Mouse (Mus musculus): ENCODE results near the gene Adam33. TPM values are rescaled to one million over a fixed set of nuclear protein-coding genes. Genes with fewer than 3 reads are reported as not detected.

The Adam33 gene
- polyA plus RNA-seq, 1 experiment from 2014 or later: 7.5 TPM

DNA sequence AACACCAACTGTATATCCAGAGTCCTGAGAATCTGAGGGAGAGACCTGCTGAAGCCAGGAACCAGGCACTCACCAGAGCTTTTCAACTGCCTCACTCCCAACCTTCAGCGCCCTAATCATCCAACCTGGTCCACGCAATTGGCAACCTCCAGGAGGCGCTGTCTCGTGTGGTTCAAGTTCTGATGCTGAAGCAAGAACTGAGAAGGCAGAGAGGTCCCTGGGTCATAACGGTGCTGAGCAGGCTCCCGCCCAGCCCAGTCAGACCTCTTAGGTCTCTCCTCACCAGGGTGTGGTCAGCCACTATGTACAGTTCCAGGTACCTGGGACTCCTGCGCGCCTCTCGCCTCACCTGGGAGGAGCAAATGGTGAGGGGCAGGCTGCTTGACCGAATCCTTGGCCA, 8.0 kb downstream of the Adam33 start:
- no peak overlapping the region for H3K4me3 ChIP-seq
- H3K9ac ChIP-seq: no peak overlapping the region
- H3K9me3 ChIP-seq: no peaks in the 10 kb centered on the region
- H3K36me3 ChIP-seq: no peaks in the 10 kb centered on the region
- peaks cover 49% of the 10 kb centered on the region for H3K4me1 ChIP-seq
- no peak overlapping the region for H3K27ac ChIP-seq
- peak overlapping the region; percentile 50 for H3K4me2 ChIP-seq (replicated peaks)
- WGBS: 2% methylated on average over 10 of the region's 10 CpGs
- peaks cover 70% of the 10 kb centered on the region for H3K27me3 ChIP-seq
- ATAC-seq (ENCODE audit: insufficient number of reproducible peaks, insufficient read depth, low FRiP score, low TSS enrichment): no peak

DNA sequence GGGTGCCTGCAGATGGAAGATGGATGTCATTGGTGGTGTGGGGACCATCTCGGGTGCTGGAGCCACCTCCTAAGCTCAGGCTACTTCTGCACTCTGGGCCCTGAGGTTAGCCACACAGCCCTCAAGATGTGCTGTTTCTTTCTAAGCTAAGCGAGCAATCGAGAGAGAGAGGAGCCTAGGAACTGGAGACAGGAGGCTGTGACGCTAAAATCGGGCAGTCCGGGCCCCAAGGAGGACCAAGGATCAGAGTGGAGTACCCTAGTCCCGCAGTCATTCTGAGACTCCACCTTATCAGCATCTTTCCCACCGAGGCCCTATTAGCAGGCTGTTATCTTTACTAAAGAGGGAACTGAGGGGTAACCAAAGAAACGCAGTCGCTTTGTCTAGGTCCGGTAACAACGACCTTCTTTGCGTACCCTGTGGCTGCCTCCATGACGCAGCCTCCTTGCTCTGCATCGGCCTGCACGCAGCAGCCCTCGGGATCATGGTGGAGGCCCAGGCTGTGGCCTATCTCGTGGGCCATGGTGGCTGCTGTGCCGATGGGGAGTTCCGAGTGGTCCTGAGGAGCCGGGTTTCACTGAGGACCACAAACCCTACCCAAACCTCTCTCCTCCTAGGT, 8.9 kb downstream of the Adam33 start:
- 0 out of 2 replicates have a peak overlapping the region, but pooled peaks have one; percentile 40 for H3K9ac ChIP-seq
- peaks cover 72% of the 10 kb centered on the region for H3K27me3 ChIP-seq

DNA sequence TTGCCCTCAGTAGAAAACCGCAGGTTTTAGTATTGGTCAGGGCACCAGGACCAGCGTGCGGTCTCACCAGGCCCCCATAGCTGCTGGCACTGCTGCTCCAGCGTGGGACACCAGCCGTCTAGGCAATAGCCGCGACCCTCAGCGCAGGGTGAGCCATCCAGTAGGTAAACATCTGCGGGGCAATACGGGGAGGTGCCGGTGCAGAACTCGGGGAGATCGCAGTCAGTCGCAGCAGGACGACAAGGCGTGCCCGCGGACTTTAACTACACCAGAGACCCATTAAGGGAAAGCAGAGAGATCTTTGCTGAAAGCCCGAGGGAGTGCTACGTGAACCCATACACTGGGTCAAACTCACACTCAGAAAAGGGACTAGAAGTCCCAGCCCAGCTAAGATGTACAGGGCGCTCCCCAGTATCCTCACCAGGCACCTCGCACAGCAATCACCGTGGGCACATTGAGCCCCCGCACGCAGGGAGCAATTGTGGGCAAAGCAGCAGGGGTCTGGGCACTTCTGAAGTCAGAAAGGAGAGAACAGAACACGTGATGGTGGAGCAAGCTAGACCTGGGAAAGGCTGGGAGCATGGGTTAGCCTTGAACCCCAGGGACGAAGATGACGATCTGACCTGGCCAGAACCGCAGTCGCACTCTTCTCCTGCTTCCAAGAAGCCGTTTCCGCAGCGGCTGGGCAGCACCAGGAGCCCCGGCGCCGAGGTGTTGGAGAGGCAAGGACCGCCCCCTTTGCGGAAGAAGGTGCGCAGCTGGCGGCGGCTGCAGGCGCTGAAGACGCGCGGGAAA, 9.6 kb downstream of the Adam33 start:
- H3K4me3 ChIP-seq: peak overlapping the region; percentile 34
- no peaks in the 10 kb centered on the region for H3K36me3 ChIP-seq
- 2% methylated on average over 45 of the region's 45 CpGs for WGBS
- H3K27ac ChIP-seq: no peak overlapping the region
- H3K4me1 ChIP-seq: peaks cover 33% of the 10 kb centered on the region
- peaks cover 72% of the 10 kb centered on the region for H3K27me3 ChIP-seq
- ATAC-seq (ENCODE audit: insufficient number of reproducible peaks, insufficient read depth, low FRiP score, low TSS enrichment): no peak
- H3K9ac ChIP-seq: peak overlapping the region; percentile 40; the same call in 1 of the 2 replicates
- no peaks in the 10 kb centered on the region for H3K9me3 ChIP-seq
- H3K4me2 ChIP-seq (replicated peaks): peak overlapping the region; percentile 50

More for the DNA sequence above, 8.9 kb downstream of the Adam33 start:
- 3% methylated on average over 21 of the region's 21 CpGs for WGBS
- Histone ChIP-seq H3K27ac (no peak overlapping the region), H3K36me3 (no peaks in the 10 kb centered on the region), H3K4me2 (replicated peaks) (peak overlapping the region; percentile 50), H3K4me1 (peaks cover 40% of the 10 kb centered on the region), H3K4me3 (peak overlapping the region; percentile 34), H3K9me3 (no peaks in the 10 kb centered on the region)
- no peak for ATAC-seq (ENCODE audit: insufficient number of reproducible peaks, insufficient read depth, low FRiP score, low TSS enrichment)

DNA sequence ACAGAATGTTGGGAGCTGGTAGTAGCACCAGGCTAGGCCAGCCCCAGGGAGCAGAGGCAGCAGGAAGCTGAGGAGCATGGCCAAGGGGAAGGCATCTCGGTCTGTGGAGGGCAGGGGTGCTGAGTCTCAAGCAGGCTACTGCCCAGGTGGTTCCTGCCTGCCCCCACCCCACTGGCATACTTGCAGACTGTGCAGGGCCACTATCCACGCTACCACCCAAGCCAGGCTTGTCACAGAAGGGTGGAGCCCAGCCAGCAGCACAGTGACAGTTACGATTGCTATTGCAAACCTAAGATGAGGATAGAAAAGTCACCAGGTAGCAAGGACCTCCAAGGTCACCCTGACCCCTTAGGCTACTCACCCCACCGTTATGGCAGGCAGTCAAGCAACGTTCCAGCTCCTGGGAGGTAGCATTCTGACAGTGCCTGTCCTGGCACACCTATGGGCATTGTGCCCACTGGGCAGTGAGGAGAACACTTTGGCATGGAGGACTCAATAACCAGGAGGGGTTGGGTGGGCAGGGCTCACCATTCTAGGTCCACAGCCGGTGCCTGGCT, 10.7 kb downstream of the Adam33 start:
- ATAC-seq (ENCODE audit: insufficient number of reproducible peaks, insufficient read depth, low FRiP score, low TSS enrichment): no peak
- no peak overlapping the region for H3K4me2 ChIP-seq (replicated peaks)
- H3K27ac ChIP-seq: no peak overlapping the region
- H3K4me1 ChIP-seq: peaks cover 31% of the 10 kb centered on the region
- H3K9ac ChIP-seq: no peak overlapping the region
- peaks cover 72% of the 10 kb centered on the region for H3K27me3 ChIP-seq
- no peaks in the 10 kb centered on the region for H3K9me3 ChIP-seq
- H3K36me3 ChIP-seq: no peaks in the 10 kb centered on the region
- no peak overlapping the region for H3K4me3 ChIP-seq
- 67% methylated on average over 6 of the region's 6 CpGs for WGBS

DNA sequence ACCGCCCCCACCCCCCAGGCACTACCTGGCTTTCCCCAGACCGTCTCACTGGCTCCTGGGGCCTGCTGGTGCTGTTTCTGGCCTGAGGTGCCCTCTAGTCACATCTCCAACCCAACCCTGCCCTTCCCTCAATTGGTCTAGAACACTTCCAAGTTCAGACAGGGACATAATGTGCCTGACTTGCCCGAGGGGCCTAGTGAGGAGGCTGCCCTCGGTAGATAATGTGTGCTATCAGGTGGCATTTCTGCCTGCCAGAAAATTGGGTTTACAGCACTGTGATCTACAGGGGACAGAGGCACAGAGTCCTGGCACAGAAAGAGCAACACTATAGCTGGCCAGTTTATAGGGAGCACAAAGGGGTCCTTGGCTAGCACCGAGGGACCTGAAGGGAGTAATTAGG, 11.6 kb downstream of the Adam33 start:
- Histone ChIP-seq H3K27me3 (peaks cover 66% of the 10 kb centered on the region), H3K36me3 (no peaks in the 10 kb centered on the region), H3K27ac (no peak overlapping the region), H3K4me1 (peaks cover 31% of the 10 kb centered on the region), H3K4me3 (no peak overlapping the region), H3K9ac (no peak overlapping the region), H3K4me2 (replicated peaks) (no peak overlapping the region), H3K9me3 (no peaks in the 10 kb centered on the region)
- no peak for ATAC-seq (ENCODE audit: insufficient number of reproducible peaks, insufficient read depth, low FRiP score, low TSS enrichment)
- 59% methylated on average over 5 of the region's 5 CpGs for WGBS

DNA sequence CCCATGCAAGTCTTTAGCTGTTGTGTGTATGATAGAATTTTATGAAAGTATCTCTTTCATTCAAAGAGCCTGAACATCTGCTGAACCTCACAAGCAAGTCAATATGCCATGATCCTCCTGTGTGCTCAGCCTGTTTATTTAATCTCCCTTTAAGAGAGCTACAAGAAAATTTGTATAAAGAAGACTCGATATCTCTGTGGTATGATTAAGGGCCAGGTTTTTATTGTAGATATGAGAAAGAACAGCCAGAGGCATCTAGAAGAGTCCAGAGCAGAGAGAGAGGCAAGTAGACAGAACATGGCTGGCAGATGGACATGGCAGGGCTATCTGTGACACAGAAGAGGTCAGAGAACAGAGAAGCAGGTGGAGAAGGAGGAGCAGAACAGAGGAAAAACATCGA, 17.6 kb downstream of the Adam33 start:
- no peak overlapping the region for H3K4me2 ChIP-seq (replicated peaks)

DNA sequence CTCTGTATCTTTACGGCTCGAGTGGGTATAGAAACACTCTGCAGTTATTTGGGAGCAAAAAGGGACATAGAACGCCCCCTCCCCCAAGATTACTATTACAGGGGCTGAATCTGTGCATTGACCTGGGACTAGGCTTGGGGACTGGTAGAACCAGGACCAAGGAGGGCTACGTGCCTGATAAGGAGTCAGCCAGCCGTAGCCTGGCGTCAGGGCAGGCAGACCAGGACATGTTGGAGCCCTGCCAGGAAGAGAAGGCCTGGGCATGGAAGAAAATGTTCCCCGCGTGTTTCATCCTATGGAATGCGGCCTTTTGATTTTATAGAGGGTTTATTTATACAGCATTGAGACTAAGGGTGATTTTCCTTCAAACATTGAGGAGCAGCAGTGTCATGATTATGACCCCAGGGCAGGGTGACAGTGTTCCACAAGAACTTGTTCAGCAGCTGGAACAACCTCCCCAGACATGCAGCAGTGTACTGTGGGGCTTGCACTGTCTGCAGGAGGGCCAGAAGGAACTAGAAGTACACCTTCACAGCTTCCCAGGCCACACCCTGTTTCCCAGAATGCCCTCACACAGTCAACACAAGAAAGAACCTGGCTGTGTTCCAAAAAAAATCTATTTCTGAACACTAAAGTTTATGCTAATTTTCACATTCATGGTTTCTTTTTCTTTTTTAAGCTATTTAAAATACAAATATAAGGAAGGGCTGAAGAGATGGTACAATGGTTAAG, 18.5 kb downstream of the Adam33 start:
- 69% methylated on average over 9 of the region's 9 CpGs for WGBS
- Histone ChIP-seq H3K36me3 (no peaks in the 10 kb centered on the region), H3K4me3 (no peak overlapping the region), H3K27ac (no peak overlapping the region), H3K27me3 (peaks cover 33% of the 10 kb centered on the region), H3K9me3 (no peaks in the 10 kb centered on the region), H3K4me1 (peaks cover 12% of the 10 kb centered on the region; the same call in 1 of the 2 replicates), H3K9ac (no peak overlapping the region), H3K4me2 (replicated peaks) (no peak overlapping the region)
- no peak; the same call in 1 of the 2 replicates for ATAC-seq (ENCODE audit: insufficient number of reproducible peaks, insufficient read depth, low FRiP score, low TSS enrichment)

More for the DNA sequence above, 17.6 kb downstream of the Adam33 start:
- Histone ChIP-seq H3K27ac (no peak overlapping the region), H3K4me1 (peaks cover 12% of the 10 kb centered on the region; the same call in 1 of the 2 replicates), H3K9ac (no peak overlapping the region), H3K27me3 (peaks cover 30% of the 10 kb centered on the region), H3K36me3 (no peaks in the 10 kb centered on the region), H3K4me3 (no peak overlapping the region), H3K9me3 (no peaks in the 10 kb centered on the region)
- 71% methylated on average over 2 of the region's 2 CpGs for WGBS
- ATAC-seq (ENCODE audit: insufficient number of reproducible peaks, insufficient read depth, low FRiP score, low TSS enrichment): no peak

DNA sequence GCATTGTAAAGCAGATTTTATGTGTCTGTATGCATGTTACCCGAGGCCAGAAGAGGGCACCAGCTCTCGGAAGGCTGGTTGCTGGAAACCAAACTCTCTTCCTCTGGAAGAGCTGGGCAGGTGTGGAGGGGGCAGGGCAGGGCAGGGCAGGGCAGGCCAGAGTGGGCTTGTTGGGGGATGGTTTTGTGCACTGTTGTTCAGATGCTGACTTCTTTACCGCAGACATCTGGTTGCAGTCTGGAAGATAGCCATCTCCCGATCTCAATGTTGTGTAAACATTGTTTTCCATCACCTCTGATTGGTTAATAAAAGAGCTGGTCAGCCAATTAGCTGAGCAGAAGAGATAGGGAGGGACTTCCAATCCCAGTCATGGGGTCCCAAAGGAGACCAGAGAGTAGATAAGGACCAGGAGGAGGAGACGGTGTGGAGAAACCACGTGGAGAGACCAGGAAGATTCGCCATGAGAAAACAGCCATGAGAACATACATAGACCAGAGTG, 19.2 kb downstream of the Adam33 start:
- no peak overlapping the region for H3K4me3 ChIP-seq
- no peak for ATAC-seq (ENCODE audit: insufficient number of reproducible peaks, insufficient read depth, low FRiP score, low TSS enrichment)
- peak overlapping the region; percentile 21 for H3K4me2 ChIP-seq (replicated peaks)
- no peaks in the 10 kb centered on the region for H3K9me3 ChIP-seq
- H3K4me1 ChIP-seq: peaks cover 12% of the 10 kb centered on the region; the same call in 1 of the 2 replicates
- no peaks in the 10 kb centered on the region for H3K36me3 ChIP-seq
- no peak overlapping the region for H3K27ac ChIP-seq
- WGBS: 7% methylated on average over 7 of the region's 7 CpGs
- H3K9ac ChIP-seq: no peak overlapping the region
- H3K27me3 ChIP-seq: peaks cover 40% of the 10 kb centered on the region

DNA sequence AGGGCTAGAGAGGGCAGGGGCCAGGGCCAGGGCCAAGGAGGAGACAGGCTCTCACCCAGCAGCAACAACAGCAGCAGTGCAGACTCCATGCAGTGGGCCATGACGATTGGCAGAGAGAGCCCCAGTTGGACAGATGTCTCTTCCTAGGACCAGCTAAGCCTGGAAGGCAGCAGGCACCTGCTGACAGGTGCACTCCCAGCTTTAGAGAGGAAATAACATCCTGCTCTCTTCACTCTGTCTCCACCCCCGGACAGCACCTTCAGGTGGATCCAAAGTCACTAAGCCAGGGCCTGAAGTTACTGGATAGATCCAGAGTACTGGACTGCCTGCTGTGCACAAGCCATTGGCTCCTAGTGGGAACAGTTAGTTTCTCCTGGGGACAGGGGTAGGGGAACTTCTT, 20.6 kb downstream of the Adam33 start, which contains the start of gene Gfra4:
Gfra4 (minus strand) TSS at position 101 of the 400 bp plus-strand sequence.
- Histone ChIP-seq H3K4me2 (replicated peaks) (peak within 1 kb of the TSS; percentile 86; the same call in 1 of the 2 replicates), H3K27me3 (peaks cover 44% of the 10 kb centered on the region), H3K36me3 (no peaks in the 10 kb centered on the region), H3K4me3 (peak within 1 kb of the TSS; percentile 50), H3K9ac (0 out of 2 replicates have a peak within 1 kb of the TSS, but pooled peaks have one; percentile 63), H3K27ac (no peak within 1 kb of the TSS), H3K4me1 (peaks cover 12% of the 10 kb centered on the region; the same call in 1 of the 2 replicates), H3K9me3 (no peaks in the 10 kb centered on the region)
- ATAC-seq (ENCODE audit: insufficient number of reproducible peaks, insufficient read depth, low FRiP score, low TSS enrichment): no peak
- 76% methylated on average over 2 of the region's 2 CpGs for WGBS

DNA sequence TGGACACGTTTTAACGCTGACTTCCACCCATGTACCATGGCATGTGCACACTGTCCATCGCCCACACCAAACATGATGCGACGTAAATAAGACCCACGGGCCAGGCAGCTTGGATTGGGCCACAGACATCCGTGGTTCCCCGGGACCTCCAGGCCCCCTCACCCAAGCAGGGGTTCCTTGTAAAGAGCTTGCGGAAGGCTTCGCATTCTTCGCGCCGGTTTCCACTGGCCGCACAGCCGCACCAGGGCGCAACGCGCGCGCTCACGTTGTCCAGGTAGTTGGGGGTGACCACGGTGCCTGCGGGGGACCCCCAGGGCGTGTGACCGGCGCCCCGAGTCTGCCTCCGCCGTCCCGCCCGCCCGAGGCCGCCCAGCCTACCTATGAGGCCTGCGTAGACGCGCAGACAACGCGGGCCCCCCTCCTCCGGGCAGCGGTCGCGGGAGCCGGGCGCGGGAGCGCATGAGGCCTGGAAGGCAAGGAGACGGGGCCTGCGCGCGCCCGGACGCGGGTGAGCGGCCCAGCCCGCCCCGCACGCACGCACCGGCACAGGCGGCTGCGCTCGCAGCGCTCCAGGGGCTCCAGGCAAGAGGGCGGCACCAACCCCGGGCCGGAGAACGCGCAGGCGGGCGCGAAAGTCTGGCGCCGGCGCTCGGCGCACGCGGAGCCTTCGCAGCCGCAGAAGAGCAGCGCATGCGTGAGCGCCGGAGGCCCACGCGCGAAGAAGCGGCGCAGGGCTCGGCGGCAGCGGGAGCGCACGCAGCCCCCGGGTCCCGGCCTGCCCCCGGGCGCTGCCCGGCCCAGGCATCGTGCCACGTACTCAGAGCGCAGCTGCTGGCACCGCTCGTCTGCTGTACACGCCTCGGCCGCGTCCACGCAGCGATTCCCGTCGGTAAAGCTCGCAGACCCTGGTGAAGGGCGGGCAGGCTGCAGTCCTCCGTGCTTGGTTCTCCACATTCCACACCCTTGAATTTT, 22.5 kb downstream of the Adam33 start:
- Histone ChIP-seq H3K27me3 (peaks cover 44% of the 10 kb centered on the region), H3K4me2 (replicated peaks) (peak overlapping the region; percentile 86), H3K9ac (peak overlapping the region; percentile 63), H3K4me1 (peaks cover 20% of the 10 kb centered on the region; the same call in 1 of the 2 replicates), H3K4me3 (peak overlapping the region; percentile 50), H3K36me3 (no peaks in the 10 kb centered on the region), H3K27ac (no peak overlapping the region), H3K9me3 (no peaks in the 10 kb centered on the region)
- WGBS: 3% methylated on average over 92 of the region's 115 CpGs
- peak; percentile 69 for ATAC-seq (ENCODE audit: insufficient number of reproducible peaks, insufficient read depth, low FRiP score, low TSS enrichment)
